Mouse (Mus musculus): ENCODE data around the gene Fam129c. TPM values are rescaled to one million over a fixed set of nuclear protein-coding genes. Genes with fewer than 3 reads are reported as not detected.

The Fam129c gene
- polyA plus RNA-seq, 1 experiment from 2014 or later, result 7.8 TPM

DNA sequence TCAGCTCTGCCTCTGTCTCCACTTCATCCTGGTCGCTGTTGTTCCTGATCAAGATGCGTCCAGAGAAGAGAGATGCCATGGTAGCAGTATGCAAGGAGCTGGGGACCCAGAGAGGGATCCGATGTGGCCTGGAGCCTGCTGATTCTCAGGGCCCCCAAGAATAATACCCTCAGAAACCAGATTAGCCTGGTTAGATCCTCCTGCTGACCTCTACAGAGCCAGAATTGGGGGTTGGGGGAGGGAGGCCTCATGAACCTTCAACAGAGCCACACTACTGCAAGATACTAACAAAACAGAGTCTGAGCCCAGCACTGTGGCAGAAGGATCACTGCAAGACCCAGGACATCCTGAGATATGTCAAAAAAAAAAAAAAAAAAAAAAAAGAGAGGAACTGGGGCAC is 30.9 kb upstream of the Fam129c start, which contains the start of gene Nxnl1:
Gene Nxnl1, minus strand, starts transcription at position 101 of the 400 bp plus-strand sequence.
- Histone ChIP-seq H3K4me2 (no peak within 1 kb of the TSS), H3K4me3 (no peak within 1 kb of the TSS), H3K4me1 (replicated peaks) (peaks cover 34% of the 10 kb centered on the region), H3K27me3 (peaks cover 74% of the 10 kb centered on the region), H3K9me3 (no peaks in the 10 kb centered on the region), H3K36me3 (no peaks in the 10 kb centered on the region), H3K27ac (replicated peaks) (no peak within 1 kb of the TSS), H3K9ac (no peak within 1 kb of the TSS)
- ATAC-seq (ENCODE audit: low read depth), result no peak
- WGBS, result 64% methylated on average over 3 of the region's 3 CpGs

DNA sequence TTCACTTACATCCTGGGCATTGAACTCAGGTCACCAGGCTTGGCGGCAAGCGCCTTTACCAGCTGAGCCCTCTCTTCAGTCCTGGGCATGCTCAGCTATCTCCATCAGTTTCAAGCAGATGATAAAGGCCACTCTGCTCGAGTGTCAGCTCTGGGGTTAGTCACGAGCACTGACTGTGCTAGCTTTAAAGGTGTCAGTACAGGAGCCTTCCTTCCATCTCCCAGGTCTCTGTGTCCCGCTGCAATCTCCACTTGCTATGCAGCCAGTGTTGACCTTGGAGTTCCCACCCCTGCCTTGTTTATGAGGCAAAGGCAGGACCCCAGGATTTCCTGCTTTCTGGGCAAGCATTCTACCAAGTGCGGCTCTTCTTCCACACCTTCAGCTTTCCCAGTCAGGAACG is 29.9 kb upstream of the Fam129c start:
- Histone ChIP-seq H3K27ac (replicated peaks) (no peak overlapping the region), H3K4me2 (no peak overlapping the region), H3K4me1 (replicated peaks) (peaks cover 43% of the 10 kb centered on the region), H3K27me3 (peaks cover 63% of the 10 kb centered on the region), H3K36me3 (no peaks in the 10 kb centered on the region), H3K9ac (no peak overlapping the region), H3K9me3 (no peaks in the 10 kb centered on the region), H3K4me3 (no peak overlapping the region)
- WGBS, result 79% methylated on average over 7 of the region's 7 CpGs
- ATAC-seq (ENCODE audit: low read depth), result no peak

- Histone ChIP-seq H3K4me1 (replicated peaks) (peaks cover 45% of the 10 kb centered on the region), H3K4me3 (peak within 1 kb of the TSS; percentile 66), H3K9me3 (no peaks in the 10 kb centered on the region), H3K4me2 (peak within 1 kb of the TSS; percentile 84), H3K9ac (peak within 1 kb of the TSS; percentile 83), H3K36me3 (no peaks in the 10 kb centered on the region), H3K27ac (replicated peaks) (peak within 1 kb of the TSS; percentile 82), H3K27me3 (peaks cover 54% of the 10 kb centered on the region)
- 14% methylated on average over 13 of the region's 13 CpGs for WGBS
- no peak; the same call in 1 of the 2 replicates for ATAC-seq (ENCODE audit: low read depth)
Measured at GRCm38 (mm10) chr8:71568387-71568937, 29.0 kb upstream of the Fam129c start, which contains the start of gene Slc27a1. TSS of gene Slc27a1 (plus strand) at chr8:71568882.

- H3K27ac ChIP-seq (replicated peaks), result peak overlapping the region; percentile 82
- 20% methylated on average over 6 of the region's 6 CpGs for WGBS
Measured at GRCm38 (mm10) chr8:71568941-71569340, 28.5 kb upstream of the Fam129c start.

GRCm38 (mm10) chr8:71569366-71570290 is 27.8 kb upstream of the Fam129c start:
- ATAC-seq (ENCODE audit: low read depth), result peak; percentile 84
- Histone ChIP-seq H3K9me3 (no peaks in the 10 kb centered on the region), H3K4me1 (replicated peaks) (peaks cover 50% of the 10 kb centered on the region), H3K4me3 (peak overlapping the region; percentile 66), H3K27me3 (peaks cover 42% of the 10 kb centered on the region), H3K9ac (peak overlapping the region; percentile 83), H3K4me2 (peak overlapping the region; percentile 84), H3K27ac (replicated peaks) (peak overlapping the region; percentile 82), H3K36me3 (no peaks in the 10 kb centered on the region)
- under 1% methylated on average over 51 of the region's 51 CpGs for WGBS

More at GRCm38 (mm10) chr8:71568941-71569340, 28.5 kb upstream of the Fam129c start:
- Histone ChIP-seq H3K9me3 (no peaks in the 10 kb centered on the region), H3K4me2 (peak overlapping the region; percentile 84), H3K36me3 (no peaks in the 10 kb centered on the region), H3K9ac (peak overlapping the region; percentile 83), H3K4me3 (peak overlapping the region; percentile 66), H3K27me3 (peaks cover 49% of the 10 kb centered on the region), H3K4me1 (replicated peaks) (peaks cover 45% of the 10 kb centered on the region)
- ATAC-seq (ENCODE audit: low read depth), result no peak; the same call in 1 of the 2 replicates

- under 1% methylated on average over 41 of the region's 41 CpGs for WGBS
Measured at GRCm38 (mm10) chr8:71570291-71570954, 27.0 kb upstream of the Fam129c start.

DNA sequence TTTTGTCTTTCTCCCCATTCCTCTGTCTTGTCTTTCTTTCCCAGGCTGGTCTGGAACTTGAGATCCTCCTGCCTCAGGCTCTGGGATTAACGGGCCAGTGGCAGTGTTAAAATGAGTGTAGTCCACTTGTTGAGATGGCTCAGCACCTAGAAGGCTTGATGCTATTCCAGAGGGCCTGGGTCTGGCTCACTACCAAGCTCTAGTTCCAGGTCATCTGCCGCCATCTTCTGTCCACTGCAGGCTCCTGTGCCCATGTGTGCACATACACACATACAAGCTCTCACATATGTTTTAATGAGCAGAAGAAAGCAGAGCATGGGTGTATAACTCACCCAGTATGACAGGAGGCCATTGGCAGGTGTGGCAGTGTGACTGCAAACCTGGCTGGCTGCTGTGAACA is 25.4 kb upstream of the Fam129c start:
- WGBS, result 85% methylated on average over 2 of the region's 2 CpGs
- no peak for ATAC-seq (ENCODE audit: low read depth)
- H3K27me3 ChIP-seq, result peaks cover 19% of the 10 kb centered on the region
- peak overlapping the region; percentile 80 for H3K27ac ChIP-seq (replicated peaks)
- H3K9ac ChIP-seq, result peak overlapping the region; percentile 83; the same call in 1 of the 2 replicates
- peaks cover 53% of the 10 kb centered on the region for H3K4me1 ChIP-seq (replicated peaks)
- no peaks in the 10 kb centered on the region for H3K36me3 ChIP-seq
- peak overlapping the region; percentile 66 for H3K4me3 ChIP-seq
- peak overlapping the region; percentile 84 for H3K4me2 ChIP-seq
- no peaks in the 10 kb centered on the region for H3K9me3 ChIP-seq

More at GRCm38 (mm10) chr8:71570291-71570954, 27.0 kb upstream of the Fam129c start:
- H3K4me3 ChIP-seq, result peak overlapping the region; percentile 66
- H3K9ac ChIP-seq, result peak overlapping the region; percentile 83
- H3K27ac ChIP-seq (replicated peaks), result peak overlapping the region; percentile 82
- peaks cover 36% of the 10 kb centered on the region for H3K27me3 ChIP-seq
- H3K4me2 ChIP-seq, result peak overlapping the region; percentile 84
- no peaks in the 10 kb centered on the region for H3K36me3 ChIP-seq
- no peaks in the 10 kb centered on the region for H3K9me3 ChIP-seq
- H3K4me1 ChIP-seq (replicated peaks), result peaks cover 53% of the 10 kb centered on the region
- ATAC-seq (ENCODE audit: low read depth), result peak; percentile 87

DNA sequence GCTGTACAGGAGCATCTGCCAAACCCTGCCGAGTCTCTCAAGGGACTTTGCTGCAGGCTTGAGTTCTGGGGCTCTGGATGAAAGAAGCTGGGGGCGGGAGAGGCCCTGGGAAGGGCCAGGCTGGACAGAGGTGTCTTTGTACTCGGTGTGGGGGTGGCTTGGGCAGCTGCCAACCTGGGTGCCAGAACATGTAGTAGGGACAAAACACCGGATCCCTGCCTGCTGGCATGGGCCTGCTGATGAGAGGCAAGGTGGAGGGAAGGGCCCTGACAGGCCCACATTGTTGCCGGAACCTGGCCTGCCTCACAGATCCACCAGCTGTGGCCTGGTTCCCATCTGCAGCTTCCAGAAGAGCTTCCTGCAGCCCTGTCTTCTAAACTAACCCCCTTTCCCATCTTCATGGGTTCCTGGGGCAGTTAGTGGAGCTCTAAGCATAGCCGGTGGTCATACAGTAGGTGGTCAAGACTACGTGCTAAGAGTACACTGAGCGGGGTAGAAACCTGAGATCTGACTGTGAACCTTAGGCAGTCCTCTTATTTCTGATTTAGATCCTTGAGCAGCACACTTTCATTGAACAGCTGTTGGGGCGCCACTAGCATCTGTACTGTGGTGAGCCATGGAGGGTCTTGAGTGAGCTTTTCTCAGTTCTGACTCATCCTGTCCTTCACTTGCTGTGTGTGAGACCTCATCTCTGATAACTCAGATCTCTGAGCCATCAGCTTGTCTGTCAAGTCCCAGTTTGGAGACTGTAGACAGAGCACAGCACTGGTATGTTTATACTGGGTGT is 24.4 kb upstream of the Fam129c start:
- Histone ChIP-seq H3K27ac (replicated peaks) (peak overlapping the region; percentile 80), H3K4me3 (peak overlapping the region; percentile 66), H3K9ac (peak overlapping the region; percentile 18), H3K4me1 (replicated peaks) (peaks cover 53% of the 10 kb centered on the region), H3K4me2 (peak overlapping the region; percentile 84), H3K9me3 (no peaks in the 10 kb centered on the region), H3K27me3 (peaks cover 11% of the 10 kb centered on the region; the same call in 1 of the 2 replicates), H3K36me3 (no peaks in the 10 kb centered on the region)
- no peak for ATAC-seq (ENCODE audit: low read depth)
- WGBS, result 64% methylated on average over 9 of the region's 9 CpGs

DNA sequence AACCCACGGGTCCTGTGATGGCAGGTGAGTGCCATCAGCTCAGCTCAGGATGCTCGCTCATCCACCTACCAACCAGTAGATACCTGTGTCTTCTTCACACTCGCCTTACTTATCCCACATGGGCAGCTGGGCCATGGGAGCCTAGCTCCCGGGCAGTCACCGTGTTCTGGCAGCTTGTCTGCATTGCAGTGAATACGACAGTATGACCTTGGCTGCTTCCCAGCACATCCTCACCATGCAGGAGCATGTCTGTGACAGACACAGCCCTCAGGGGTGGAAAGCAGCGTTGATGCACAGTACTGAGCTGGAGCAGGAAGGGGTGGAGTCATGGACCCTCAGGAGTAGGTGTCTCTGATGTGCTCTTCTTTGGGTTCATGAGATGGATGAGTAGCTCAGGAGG is 23.0 kb upstream of the Fam129c start:
- Histone ChIP-seq H3K9me3 (no peaks in the 10 kb centered on the region), H3K9ac (no peak overlapping the region), H3K27me3 (no peaks in the 10 kb centered on the region), H3K36me3 (peaks cover 1% of the 10 kb centered on the region; the same call in 1 of the 2 replicates), H3K4me1 (replicated peaks) (peaks cover 40% of the 10 kb centered on the region), H3K4me2 (no peak overlapping the region), H3K4me3 (no peak overlapping the region), H3K27ac (replicated peaks) (no peak overlapping the region)
- ATAC-seq (ENCODE audit: low read depth), result no peak
- 71% methylated on average over 7 of the region's 7 CpGs for WGBS

- ATAC-seq (ENCODE audit: low read depth), result no peak
- no peak overlapping the region for H3K4me2 ChIP-seq
- WGBS, result 68% methylated on average over 1 of the region's 1 CpGs
- H3K4me3 ChIP-seq, result no peak overlapping the region
- no peaks in the 10 kb centered on the region for H3K27me3 ChIP-seq
- H3K9ac ChIP-seq, result no peak overlapping the region
- no peaks in the 10 kb centered on the region for H3K9me3 ChIP-seq
- H3K27ac ChIP-seq (replicated peaks), result no peak overlapping the region
- peaks cover 44% of the 10 kb centered on the region for H3K4me1 ChIP-seq (replicated peaks)
- peaks cover 6% of the 10 kb centered on the region; the same call in 1 of the 2 replicates for H3K36me3 ChIP-seq
Measured at GRCm38 (mm10) chr8:71575020-71575419, 22.4 kb upstream of the Fam129c start.

GRCm38 (mm10) chr8:71577856-71578387 is 19.5 kb upstream of the Fam129c start:
- Histone ChIP-seq H3K4me3 (no peak overlapping the region), H3K27me3 (no peaks in the 10 kb centered on the region), H3K4me2 (no peak overlapping the region), H3K36me3 (peaks cover 31% of the 10 kb centered on the region), H3K27ac (replicated peaks) (no peak overlapping the region), H3K4me1 (replicated peaks) (peaks cover 28% of the 10 kb centered on the region), H3K9me3 (no peaks in the 10 kb centered on the region), H3K9ac (no peak overlapping the region)
- 82% methylated on average over 4 of the region's 4 CpGs for WGBS
- no peak for ATAC-seq (ENCODE audit: low read depth)

Data from neural tube, embryonic 13.5 days (tissue).